Mouse (Mus musculus): ENCODE results near the gene Peli1. TPM values are rescaled to one million over a fixed set of nuclear protein-coding genes. Genes with fewer than 3 reads are reported as not detected.
"Not testable (repeated sequence)": the region's sequence is repeated elsewhere in the genome, so short reads cannot be mapped to it uniquely, and the experiment has no call there.

Peli1 gene
- total RNA-seq, 2 experiments from 2014 or later = 21.0 to 23.3 TPM

- intact Hi-C loops (cut with DNase I) = loop anchor here (1.0 to 5.0 kb wide), 3 partner anchors 86 to 384 kb away; partner anchors contain the start of gene Peli1
These were observed 87.3 kb downstream of the Peli1 start for GRCm38 (mm10) chr11:21178343-21178742.

GRCm38 (mm10) chr11:21178998-21179645 lies 88.0 kb downstream of the Peli1 start:
- intact Hi-C loops (cut with DNase I) = loop anchor here (1.0 to 5.0 kb wide), 3 partner anchors 87 to 385 kb away; partner anchors contain the start of gene Peli1
- no peak for DNase-seq

More at GRCm38 (mm10) chr11:21178343-21178742, 87.3 kb downstream of the Peli1 start:
- DNase-seq = peak; percentile 66 to 75

GRCm38 (mm10) chr11:21179873-21180272 lies 88.8 kb downstream of the Peli1 start:
- intact Hi-C loops (cut with DNase I) = loop anchor here (5.0 kb wide), 1 partner anchor 88 kb away; the partner anchor contains the start of gene Peli1
- not testable (repeated sequence) for DNase-seq

- intact Hi-C loops (cut with DNase I) = no loop called here
- DNase-seq = no peak
These were observed 89.6 kb downstream of the Peli1 start for GRCm38 (mm10) chr11:21180650-21181049.

- DNase-seq = no peak
These were observed 90.5 kb downstream of the Peli1 start for GRCm38 (mm10) chr11:21181616-21182015.

GRCm38 (mm10) chr11:21182709-21183108 lies 91.6 kb downstream of the Peli1 start:
- intact Hi-C loops (cut with DNase I) = no loop called here
- no peak for DNase-seq

More at GRCm38 (mm10) chr11:21181616-21182015, 90.5 kb downstream of the Peli1 start:
- intact Hi-C loops (cut with DNase I) = no loop called here

GRCm38 (mm10) chr11:21191821-21192220 lies 100.7 kb downstream of the Peli1 start:
- intact Hi-C loops (cut with DNase I); DNase-seq: not testable (repeated sequence)

GRCm38 (mm10) chr11:21194851-21195250 lies 103.8 kb downstream of the Peli1 start:
- no peak for DNase-seq
- intact Hi-C loops (cut with DNase I) = no loop called here

Other genes starting within 250 kb of the Peli1 start
- gene Vps54, start 148.0 kb downstream of the Peli1 start, total RNA-seq (2021) = 10 to 100 TPM; 21.7 to 24.6 TPM